Mouse (Mus musculus): ENCODE results near the gene Prrc2c. TPM values are rescaled to one million over a fixed set of nuclear protein-coding genes. Genes with fewer than 3 reads are reported as not detected.
"Not testable (repeated sequence)": the region's sequence is repeated elsewhere in the genome, so short reads cannot be mapped to it uniquely, and the experiment has no call there.

The Prrc2c gene
- total RNA-seq (2015) (175 and 178 TPM in 2 replicates), total RNA-seq (2017) (84.4 and 125 TPM in 2 replicates)

- ATAC-seq (ENCODE audit: poor library complexity, severe bottlenecking) = peak; percentile 90
Measured at GRCm38 (mm10) chr1:162740401-162740835, at the start of gene Prrc2c. TSS of gene Prrc2c (minus strand) at chr1:162740556.

GRCm38 (mm10) chr1:162785222-162785621 is 44.9 kb upstream of the Prrc2c start:
- ATAC-seq (ENCODE audit: poor library complexity, severe bottlenecking) = no peak

- no peak for ATAC-seq (ENCODE audit: poor library complexity, severe bottlenecking)
Measured at GRCm38 (mm10) chr1:162783669-162784248, 43.4 kb upstream of the Prrc2c start.

- ATAC-seq (ENCODE audit: poor library complexity, severe bottlenecking) = not testable (repeated sequence)
Measured at GRCm38 (mm10) chr1:162781035-162781434, 40.7 kb upstream of the Prrc2c start.

- no peak for ATAC-seq (ENCODE audit: poor library complexity, severe bottlenecking)
Measured at GRCm38 (mm10) chr1:162777943-162778538, 37.7 kb upstream of the Prrc2c start.

GRCm38 (mm10) chr1:162773661-162774060 is 33.3 kb upstream of the Prrc2c start:
- no peak for ATAC-seq (ENCODE audit: poor library complexity, severe bottlenecking)

- no peak for ATAC-seq (ENCODE audit: poor library complexity, severe bottlenecking)
Measured at GRCm38 (mm10) chr1:162771617-162772360, 31.4 kb upstream of the Prrc2c start.

GRCm38 (mm10) chr1:162752009-162752408 is 11.7 kb upstream of the Prrc2c start:
- no peak for ATAC-seq (ENCODE audit: poor library complexity, severe bottlenecking)

- ATAC-seq (ENCODE audit: poor library complexity, severe bottlenecking) = no peak
Measured at GRCm38 (mm10) chr1:162749607-162750006, 9.3 kb upstream of the Prrc2c start.

- no peak for ATAC-seq (ENCODE audit: poor library complexity, severe bottlenecking)
Measured at GRCm38 (mm10) chr1:162748761-162749160, 8.4 kb upstream of the Prrc2c start.

- ATAC-seq (ENCODE audit: poor library complexity, severe bottlenecking) = peak; percentile 53
Measured at GRCm38 (mm10) chr1:162739831-162740394, 443 bp downstream of the Prrc2c start.

GRCm38 (mm10) chr1:162739406-162739805 is 950 bp downstream of the Prrc2c start:
- peak; percentile 7 for ATAC-seq (ENCODE audit: poor library complexity, severe bottlenecking)

- ATAC-seq (ENCODE audit: poor library complexity, severe bottlenecking) = no peak
Measured at GRCm38 (mm10) chr1:162738472-162738871, 1.9 kb downstream of the Prrc2c start.

GRCm38 (mm10) chr1:162735084-162735483 is 5.3 kb downstream of the Prrc2c start:
- no peak for ATAC-seq (ENCODE audit: poor library complexity, severe bottlenecking)

- ATAC-seq (ENCODE audit: poor library complexity, severe bottlenecking) = peak; percentile 78
Measured at GRCm38 (mm10) chr1:162734283-162734682, 6.1 kb downstream of the Prrc2c start.

GRCm38 (mm10) chr1:162732041-162732440 is 8.3 kb downstream of the Prrc2c start:
- no peak for ATAC-seq (ENCODE audit: poor library complexity, severe bottlenecking)

- ATAC-seq (ENCODE audit: poor library complexity, severe bottlenecking) = no peak
Measured at GRCm38 (mm10) chr1:162729436-162729835, 10.9 kb downstream of the Prrc2c start.

- peak; percentile 70 for ATAC-seq (ENCODE audit: poor library complexity, severe bottlenecking)
Measured at GRCm38 (mm10) chr1:162727981-162728380, 12.4 kb downstream of the Prrc2c start.

GRCm38 (mm10) chr1:162723610-162724009 is 16.7 kb downstream of the Prrc2c start:
- ATAC-seq (ENCODE audit: poor library complexity, severe bottlenecking) = no peak

GRCm38 (mm10) chr1:162720645-162721044 is 19.7 kb downstream of the Prrc2c start:
- no peak for ATAC-seq (ENCODE audit: poor library complexity, severe bottlenecking)

- ATAC-seq (ENCODE audit: poor library complexity, severe bottlenecking) = no peak
Measured at GRCm38 (mm10) chr1:162700389-162701066, 39.8 kb downstream of the Prrc2c start.

All from megakaryocyte, adult 5-6 weeks (primary cell).